Mouse (Mus musculus) c-Kit-positive CD71-positive TER-119-negative erythroid progenitor cells, embryonic 14.5 days (primary cell): ENCODE measurements around the gene Gm11060.

Source experiments
- DNase-seq: peaks from one replicate; pipeline ENCODE4 v3.0.0-alpha.2; 2013; ENCODE audit warnings: low read depth

The Gm11060 gene

GRCm38 (mm10) chr2:105091718-105092117 is at the start of gene Gm11060:
Gm11060 (plus strand) TSS chr2:105092018.
- DNase-seq, result no peak

- DNase-seq, result no peak
Observed at GRCm38 (mm10) chr2:105043152-105043551, 48.7 kb upstream of the Gm11060 start.

GRCm38 (mm10) chr2:105048301-105048700 is 43.5 kb upstream of the Gm11060 start:
- no peak for DNase-seq

- DNase-seq, result no peak
Observed at GRCm38 (mm10) chr2:105055529-105055928, 36.3 kb upstream of the Gm11060 start.

- DNase-seq, result no peak
Observed at GRCm38 (mm10) chr2:105058577-105059116, 33.2 kb upstream of the Gm11060 start.

GRCm38 (mm10) chr2:105062741-105063372 is 29.0 kb upstream of the Gm11060 start:
- DNase-seq, result no peak

- no peak for DNase-seq
Observed at GRCm38 (mm10) chr2:105072496-105072895, 19.3 kb upstream of the Gm11060 start.

GRCm38 (mm10) chr2:105074196-105074595 is 17.6 kb upstream of the Gm11060 start:
- DNase-seq, result no peak

GRCm38 (mm10) chr2:105075809-105076208 is 16.0 kb upstream of the Gm11060 start:
- no peak for DNase-seq

- DNase-seq, result no peak
Observed at GRCm38 (mm10) chr2:105077151-105077550, 14.7 kb upstream of the Gm11060 start.

GRCm38 (mm10) chr2:105082256-105082790 is 9.5 kb upstream of the Gm11060 start:
- no peak for DNase-seq

GRCm38 (mm10) chr2:105084035-105084434 is 7.8 kb upstream of the Gm11060 start:
- no peak for DNase-seq

GRCm38 (mm10) chr2:105086081-105086480 is 5.7 kb upstream of the Gm11060 start:
- no peak for DNase-seq

- no peak for DNase-seq
Observed at GRCm38 (mm10) chr2:105088005-105088404, 3.8 kb upstream of the Gm11060 start.

GRCm38 (mm10) chr2:105089083-105089482 is 2.7 kb upstream of the Gm11060 start:
- DNase-seq, result no peak

GRCm38 (mm10) chr2:105089581-105090508 is 2.0 kb upstream of the Gm11060 start:
- DNase-seq, result no peak

- DNase-seq, result no peak
Observed at GRCm38 (mm10) chr2:105090991-105091390, 827 bp upstream of the Gm11060 start.

- no peak for DNase-seq
Observed at GRCm38 (mm10) chr2:105097294-105097953, 5.6 kb downstream of the Gm11060 start.

- DNase-seq, result no peak
Observed at GRCm38 (mm10) chr2:105099410-105099809, 7.6 kb downstream of the Gm11060 start.

- no peak for DNase-seq
Observed at GRCm38 (mm10) chr2:105100541-105100940, 8.7 kb downstream of the Gm11060 start.

GRCm38 (mm10) chr2:105108703-105109158 is 16.9 kb downstream of the Gm11060 start:
- no peak for DNase-seq

GRCm38 (mm10) chr2:105114074-105114473 is 22.3 kb downstream of the Gm11060 start:
- DNase-seq, result no peak
